Mouse (Mus musculus): ENCODE measurements at regions not wholly inside any gene's neighbourhood (a gene's known extent, or its start where the extent isn't known, plus 50 kb on each side); places are given as distances from the start of the nearest gene placed in this dataset.
A peak's percentile ranks its signal among the peaks of the same experiment; 100 is the strongest.

DNA sequence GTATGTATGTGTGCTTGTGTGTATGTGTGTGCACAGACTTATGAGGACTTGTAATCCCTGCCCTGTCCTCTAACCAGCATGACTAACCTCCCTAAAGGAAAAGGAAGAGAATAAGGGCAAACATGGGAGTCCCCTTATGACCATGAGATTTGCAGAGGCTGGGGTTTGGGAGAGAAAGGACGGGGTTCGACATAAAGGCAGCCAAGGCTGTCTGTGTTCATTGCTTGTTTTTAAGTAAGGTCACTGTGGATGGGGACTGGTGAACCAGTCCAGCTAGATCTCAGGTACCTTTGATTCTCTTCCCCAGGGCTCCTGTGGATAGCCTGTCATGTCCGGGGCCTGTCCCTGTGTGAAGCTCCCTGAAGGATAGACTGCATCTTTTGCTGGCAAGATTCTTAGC is 55.6 kb downstream of the Irf2bp2 start:
- ATAC-seq: no peak

DNA sequence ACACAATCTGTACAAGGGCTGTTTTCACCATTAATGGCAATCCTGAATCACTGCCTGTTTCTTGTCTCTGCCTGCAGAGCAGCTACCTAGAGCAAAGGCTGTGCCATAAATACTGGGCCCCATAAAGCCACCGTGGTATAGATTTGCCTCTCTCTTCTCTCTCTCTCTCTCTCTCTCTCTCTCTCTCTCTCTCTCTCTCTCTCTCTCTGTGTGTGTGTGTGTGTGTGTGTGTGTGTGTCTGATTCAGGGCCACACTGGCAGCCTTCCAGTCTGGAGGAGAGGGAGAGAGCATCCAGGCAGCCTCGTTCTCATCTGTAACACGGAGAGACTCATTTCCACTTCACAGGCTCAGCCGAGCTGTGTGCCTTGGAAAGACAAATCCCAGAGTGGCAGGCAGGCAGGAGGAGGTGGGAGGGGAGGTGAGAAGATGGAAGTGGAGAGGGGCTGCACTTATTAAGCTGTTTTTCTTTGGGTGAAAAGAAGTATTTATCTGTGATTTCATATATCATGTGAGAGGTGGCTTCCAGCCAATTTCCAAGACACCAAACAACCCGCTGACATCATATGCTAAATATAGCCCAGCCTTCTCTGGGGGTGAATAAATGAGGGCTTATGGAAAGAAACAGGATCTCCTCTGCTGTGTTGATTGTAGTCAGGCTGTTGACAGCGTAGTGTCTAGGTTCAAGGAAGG is 56.7 kb downstream of the Irf2bp2 start:
- ATAC-seq: no peak

DNA sequence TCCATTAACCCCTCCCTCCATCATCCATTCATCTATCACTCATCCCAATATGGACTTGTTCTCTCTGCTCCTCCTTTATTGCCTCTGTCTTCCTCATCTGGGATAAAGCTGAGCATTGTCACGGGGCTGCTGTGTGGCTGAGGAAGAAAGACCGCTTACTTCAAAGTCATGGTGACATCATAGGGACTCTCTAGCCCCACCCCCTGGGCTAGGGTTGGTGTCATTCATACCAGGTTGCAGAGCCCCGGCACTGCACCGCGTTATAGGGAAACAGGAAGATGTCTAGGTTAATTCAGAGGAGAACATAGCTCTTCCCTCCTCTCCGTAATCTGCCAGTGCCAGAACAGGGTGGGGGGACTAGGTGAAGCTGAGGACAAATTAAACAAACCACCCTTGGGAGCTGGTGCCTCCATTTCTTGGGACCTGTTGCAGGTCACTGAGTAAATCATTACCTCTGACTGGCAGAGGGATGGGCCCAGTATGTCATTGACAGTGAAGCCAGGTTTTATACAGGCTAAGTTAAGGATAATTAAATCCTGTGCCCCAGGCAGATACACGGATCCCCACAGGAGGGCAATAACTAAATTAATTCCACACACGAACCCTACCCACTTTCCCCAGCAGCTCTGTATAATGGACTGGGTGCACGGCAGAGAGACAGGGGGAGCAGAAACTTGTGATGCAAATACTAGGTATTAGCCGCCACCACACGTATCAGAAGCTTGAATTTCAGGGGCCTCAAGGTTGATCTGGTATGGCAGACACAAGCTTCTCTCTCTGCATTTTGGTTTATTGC is 57.5 kb downstream of the Irf2bp2 start:
- ATAC-seq: peak; percentile 59

DNA sequence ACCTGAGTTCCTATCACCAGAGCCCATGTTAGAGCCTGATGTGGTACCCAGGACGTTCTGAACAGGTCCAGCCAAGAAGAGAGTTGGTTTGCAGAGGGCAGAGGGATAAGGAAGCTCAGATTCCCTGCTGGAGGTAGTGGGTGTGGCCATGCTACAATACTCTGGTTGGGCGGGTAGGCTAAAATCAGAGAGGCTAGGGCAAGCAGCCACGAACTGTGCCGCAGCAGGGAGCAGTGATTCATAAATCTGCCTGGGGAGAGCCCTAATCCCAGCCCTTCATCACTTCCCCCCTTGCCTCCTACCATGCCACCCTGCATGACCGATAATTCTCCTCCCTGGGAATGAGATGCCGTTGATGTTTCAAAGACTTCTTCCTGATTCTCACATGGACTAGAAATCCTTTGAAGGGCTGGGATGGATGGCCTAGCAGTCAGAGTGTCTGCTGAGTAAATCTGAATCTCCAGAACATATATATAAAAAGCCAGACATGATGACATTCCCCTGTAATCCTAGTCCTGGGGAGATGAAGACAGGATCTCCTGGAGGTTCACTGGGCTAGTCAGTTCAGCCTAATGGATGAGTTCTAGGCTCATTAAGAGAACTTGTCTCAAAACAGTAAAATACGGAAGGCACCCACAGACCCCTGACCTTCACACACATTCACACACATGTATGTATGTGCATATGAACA is 57.6 kb upstream of the Tarbp1 start:
- no peak for ATAC-seq

DNA sequence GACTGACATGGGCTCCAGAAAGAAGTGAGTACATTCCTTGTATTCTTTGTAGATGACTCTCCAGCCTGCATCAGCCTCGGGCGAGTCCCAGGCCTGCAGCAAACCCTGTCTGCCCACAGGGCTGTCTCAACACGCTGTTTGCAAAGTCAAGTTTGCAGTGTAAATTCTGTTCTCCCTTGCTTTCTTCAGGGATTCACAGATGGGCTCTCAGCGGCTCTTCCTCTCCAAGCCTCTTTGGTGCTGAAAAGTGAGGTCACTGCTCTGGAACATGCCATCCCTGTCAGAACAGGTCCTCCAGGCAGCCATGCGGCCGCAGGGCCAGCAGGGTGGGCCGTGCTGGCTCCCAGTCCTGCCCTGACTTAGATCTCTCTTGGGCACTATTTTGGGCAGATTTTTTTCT is 56.6 kb upstream of the Tarbp1 start:
- ATAC-seq: no peak

DNA sequence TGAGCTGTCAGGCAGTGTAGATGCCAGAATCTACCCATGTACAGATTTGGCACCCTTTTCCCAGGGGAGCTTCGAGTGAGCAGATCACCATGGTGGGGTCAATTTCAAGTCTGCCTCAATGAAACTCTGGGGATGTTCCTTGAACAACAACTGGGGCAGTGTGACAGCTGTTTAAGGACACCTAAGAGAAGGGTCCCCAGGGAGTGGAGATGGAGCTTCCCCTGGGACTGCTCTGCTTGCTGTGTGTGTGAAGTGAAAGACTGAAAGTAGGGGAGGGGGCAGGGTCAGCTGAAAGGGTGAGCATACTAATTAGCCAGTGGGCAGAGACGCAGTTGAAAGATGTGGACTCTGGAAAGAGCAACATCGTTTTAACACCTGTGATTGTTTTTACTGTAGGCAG is 54.5 kb upstream of the Tarbp1 start:
- no peak for ATAC-seq

DNA sequence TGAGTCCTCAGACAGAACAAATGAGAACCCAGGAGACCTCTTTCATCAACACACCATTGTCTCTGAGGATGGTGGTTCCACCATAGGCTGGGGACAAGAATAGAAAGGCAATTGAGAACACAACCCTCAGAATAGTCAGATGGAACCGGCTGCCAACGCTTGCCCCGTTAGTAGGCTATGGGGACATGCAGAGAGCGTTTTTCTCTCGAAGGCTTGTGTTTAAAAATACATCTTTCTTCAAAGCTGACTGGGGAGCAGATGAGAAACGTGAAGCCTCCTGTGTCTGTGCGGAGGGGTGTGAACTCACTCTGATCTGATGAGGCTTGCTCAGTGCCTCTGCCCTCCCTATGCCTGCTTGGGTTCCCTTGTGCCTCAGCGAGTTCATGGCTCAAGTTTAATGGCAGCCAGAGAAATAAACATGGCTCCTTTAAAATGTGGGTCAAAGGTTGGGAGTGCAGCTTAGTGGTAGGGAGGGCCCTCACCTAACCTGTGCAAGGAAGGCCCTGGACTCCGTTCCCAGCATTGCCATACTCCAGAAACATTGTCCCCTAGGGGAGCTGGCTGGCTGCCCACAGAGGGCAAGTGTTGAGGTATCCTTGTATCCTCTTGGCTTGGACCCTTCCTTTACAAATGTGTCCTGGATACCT is 53.7 kb upstream of the Tarbp1 start:
- ATAC-seq: no peak

DNA sequence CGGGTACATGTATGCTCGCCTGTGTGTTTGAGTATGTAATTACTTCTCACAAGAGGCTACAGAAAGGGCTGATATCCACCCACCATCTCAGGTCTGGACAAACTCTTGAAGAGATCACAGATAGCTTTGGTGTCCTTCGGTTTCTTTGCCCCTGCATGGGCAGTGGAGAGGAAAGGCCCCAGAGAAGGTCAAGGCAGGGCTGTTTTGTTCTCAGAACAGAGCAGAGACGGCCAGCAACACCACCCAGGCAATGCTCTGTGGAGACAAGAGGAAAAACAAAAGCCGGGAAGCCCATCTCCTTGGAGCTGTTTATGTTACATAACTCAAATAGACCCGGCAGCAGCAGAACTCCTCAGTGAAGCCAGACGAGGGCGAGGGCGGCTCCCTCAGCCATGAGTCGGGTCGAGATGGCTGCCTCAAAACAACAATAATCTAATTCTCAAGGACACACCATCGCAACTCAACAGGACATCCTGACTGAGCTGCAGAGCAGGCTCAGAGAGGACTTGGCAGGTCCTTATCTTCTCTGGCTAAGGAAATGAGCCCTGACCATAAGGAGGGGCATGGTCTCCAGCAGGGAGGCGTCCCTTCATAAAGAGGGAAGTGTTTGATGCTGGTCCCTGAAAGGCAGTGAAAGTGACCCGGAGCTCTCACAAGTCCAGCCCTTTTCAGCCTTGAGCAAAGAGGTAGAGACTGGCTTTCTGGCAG is 52.2 kb upstream of the Tarbp1 start:
- no peak for ATAC-seq

DNA sequence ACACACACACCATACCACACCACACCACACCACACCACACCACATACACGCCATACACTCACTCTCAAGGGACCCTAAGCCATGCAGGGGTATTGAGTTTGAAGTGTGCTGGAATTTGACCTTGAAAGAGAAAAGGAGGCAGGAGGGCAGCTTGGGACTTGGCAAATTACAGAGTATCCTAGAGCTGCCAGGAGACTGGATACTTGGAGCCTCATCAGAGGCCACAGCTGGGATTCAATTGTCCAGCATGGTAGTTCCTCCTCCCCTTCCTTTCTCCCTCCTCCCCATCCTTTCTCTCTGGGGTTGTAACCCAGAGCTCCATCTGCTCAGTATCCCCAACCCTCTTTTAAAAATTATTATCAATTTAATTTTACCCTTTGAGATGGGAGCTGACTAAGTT is 50.7 kb upstream of the Tarbp1 start:
- ATAC-seq: no peak
